Mouse (Mus musculus) stomach, postnatal 0 days (tissue): ENCODE measurements around the gene Krtap7-1.

Experiments
- CTCF ChIP-seq: IDR thresholded peaks from 2 replicates; pipeline ENCODE4 v1.5.1; 2016; ENCODE audit warnings: antibody characterized with exemption, low read depth, mild to moderate bottlenecking, moderate library complexity
- EP300 ChIP-seq: optimal IDR thresholded peaks from 2 replicates; pipeline ENCODE3; 2016; ENCODE audit warnings: antibody characterized with exemption

- TF ChIP-seq CTCF (no peak), EP300 (no peak)
These were observed 30.3 kb downstream of the Krtap7-1 start for GRCm38 (mm10) chr16:89477679-89478314.
